Mouse (Mus musculus) intestine, postnatal 0 days (tissue): Measurements from ENCODE around the gene Cnot3. TPM values are rescaled to one million over a fixed set of nuclear protein-coding genes. Genes with fewer than 3 reads are reported as not detected.
"Not testable (repeated sequence)": the region's sequence is repeated elsewhere in the genome, so short reads cannot be mapped to it uniquely, and the experiment has no call there.

Experiments used
- ATAC-seq: fragments of 200-750 bp; cut with Nextera tagmentation; 2 replicates; pipeline ENCODE4 v1.8.0; 2017; ENCODE audit warnings: mild to moderate bottlenecking, moderate TSS enrichment, moderate library complexity
- H3K27ac ChIP-seq: fragments of 300-500 bp; sonication (generic); 2 replicates; pipeline ENCODE4 v1.5.1; 2014; ENCODE audit warnings: mild to moderate bottlenecking, low read depth, low read length, moderate library complexity
- H3K27me3 ChIP-seq: fragments of 300-500 bp; sonication (generic); replicated peaks from 2 replicates; pipeline ENCODE4 v1.6.1; 2014; ENCODE audit warnings: low read length, mixed read lengths; ENCODE audit not compliant: control insufficient read depth, insufficient read depth
- H3K36me3 ChIP-seq: fragments of 300-500 bp; sonication (generic); 2 replicates; pipeline ENCODE4 v1.6.1; 2014; ENCODE audit warnings: mild to moderate bottlenecking, moderate library complexity; ENCODE audit not compliant: control insufficient read depth, insufficient read depth
- H3K4me1 ChIP-seq: fragments of 300-500 bp; sonication (generic); replicated peaks from 2 replicates; pipeline ENCODE4 v1.6.1; 2014; ENCODE audit warnings: antibody characterized with exemption, low read length, mixed read lengths; ENCODE audit not compliant: control insufficient read depth, insufficient read depth
- H3K4me2 ChIP-seq: fragments of 300-500 bp; sonication (generic); replicated peaks from 2 replicates; pipeline ENCODE4 v1.6.1; 2014; ENCODE audit warnings: low read depth, mild to moderate bottlenecking, moderate library complexity
- H3K4me3 ChIP-seq: fragments of 300-500 bp; sonication (generic); 2 replicates; pipeline ENCODE4 v1.5.1; 2014; ENCODE audit warnings: low read depth, low read length
- H3K9ac ChIP-seq: fragments of 300-500 bp; sonication (generic); 2 replicates; pipeline ENCODE4 v1.6.1; 2014; ENCODE audit warnings: mild to moderate bottlenecking, low read depth, low read length
- H3K9me3 ChIP-seq: fragments of 300-500 bp; sonication (generic); 2 replicates; pipeline ENCODE4 v1.6.1; 2016; ENCODE audit warnings: mixed run types; ENCODE audit not compliant: control insufficient read depth
- CTCF ChIP-seq: sonication (generic); IDR thresholded peaks from 2 replicates; pipeline ENCODE4 v1.5.1; 2016; ENCODE audit warnings: low read depth, mild to moderate bottlenecking, control low read depth, antibody characterized with exemption, moderate library complexity
- WGBS: fragments of 180-500 bp; shearing (Covaris S2); extraction: QIAGEN DNeasy Blood & Tissue Kit; methylation state at CpG from one replicate; pipeline ENCODE4 v1.1.7; 2014; 5-methylcytosine and 5-hydroxymethylcytosine counted together
- microRNA-seq: library from miRNA; unstranded; fragments of <30 nt; microRNA quantifications from one replicate; pipeline ENCODE4, GENCODE M21; 2016
- polyA plus RNA-seq: library from polyadenylated mRNA; unstranded; fragments of >200 nt; fragmentation: Nextera tagmentation; extraction: Ambion mirVana; gene quantifications from 2 replicates; pipeline ENCODE4 v1.2.1, GENCODE M21; 2015

Cnot3 gene
- polyA plus RNA-seq, 1 experiment from 2014 or later = 19.9 TPM

DNA sequence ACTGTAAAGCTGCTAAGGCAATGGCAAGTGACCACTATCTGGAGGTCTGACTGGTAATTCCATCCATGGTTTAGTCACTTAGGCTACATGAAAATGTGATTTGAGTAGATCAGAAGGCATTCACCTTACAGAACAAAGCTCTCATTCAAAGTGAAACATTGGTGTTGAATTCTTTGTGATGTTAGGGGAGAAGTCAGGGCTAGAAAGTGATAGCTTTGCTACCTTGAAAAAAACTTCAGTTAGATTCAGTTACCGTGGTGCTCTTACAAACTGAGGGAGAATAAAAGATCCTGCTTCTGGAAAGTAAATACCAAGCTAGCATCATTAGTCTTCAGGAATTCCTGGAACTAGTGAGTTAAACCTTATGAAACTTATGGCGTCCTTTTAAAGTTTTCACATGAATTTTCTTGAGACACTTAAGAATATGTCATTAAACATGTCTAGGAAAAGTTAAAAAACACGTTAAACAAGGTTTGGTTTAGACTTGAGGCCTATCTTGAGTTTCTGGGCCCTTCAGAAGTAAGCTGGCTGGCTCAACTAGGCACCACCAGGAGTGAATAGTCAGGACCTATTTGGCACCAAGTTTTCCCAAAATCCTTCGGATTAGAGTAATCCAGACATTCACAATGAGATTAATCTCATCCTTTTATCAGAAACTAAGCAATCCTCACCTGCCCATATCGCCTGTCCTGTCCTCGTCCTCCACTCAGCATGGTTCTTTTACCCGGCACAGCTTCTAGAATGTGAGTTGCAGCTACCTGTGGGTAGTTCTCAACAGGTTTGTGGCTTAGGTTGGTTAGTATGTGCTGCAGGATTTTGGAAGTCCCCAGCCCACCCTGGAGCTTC, 62.7 kb downstream of the Cnot3 start:
- Histone ChIP-seq H3K27ac (no peak overlapping the region), H3K27me3 (no peaks in the 10 kb centered on the region), H3K4me2 (no peak overlapping the region), H3K9ac (no peak overlapping the region), H3K9me3 (no peaks in the 10 kb centered on the region), H3K4me3 (no peak overlapping the region), H3K36me3 (peaks cover 8% of the 10 kb centered on the region), H3K4me1 (peaks cover 5% of the 10 kb centered on the region; the same call in 1 of the 2 replicates)
- 39% methylated on average over 7 of the region's 7 CpGs for WGBS
- no peak for TF ChIP-seq CTCF
- no peak for ATAC-seq

DNA sequence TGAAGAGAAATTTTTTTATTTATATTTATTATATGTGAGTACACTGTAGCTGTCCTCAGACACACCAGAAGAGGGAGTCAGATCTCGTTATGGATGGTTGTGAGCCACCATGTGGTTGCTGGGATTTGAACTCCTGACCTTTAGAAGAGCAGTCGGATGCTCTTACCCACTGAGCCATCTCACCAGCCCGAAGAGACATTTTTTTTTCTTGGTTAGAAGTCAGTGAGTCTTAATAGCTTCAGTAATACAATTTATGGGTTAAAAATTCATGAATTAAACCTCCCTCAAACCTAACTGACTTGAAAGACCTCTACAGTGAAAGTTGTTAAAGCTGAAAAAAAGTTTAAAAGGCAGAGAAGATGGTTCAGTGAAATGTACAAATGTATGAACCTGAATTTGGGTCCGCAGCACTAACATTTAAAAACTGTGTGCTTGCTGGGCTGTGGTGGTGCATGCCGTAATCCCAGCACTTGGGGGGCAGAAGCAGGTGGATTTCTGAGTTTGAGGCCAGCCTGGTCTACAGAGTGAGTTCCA, 63.4 kb downstream of the Cnot3 start:
- not testable (repeated sequence) for H3K4me1 ChIP-seq, H3K9me3 ChIP-seq, H3K27ac ChIP-seq, H3K4me2 ChIP-seq, H3K27me3 ChIP-seq, ATAC-seq, H3K4me3 ChIP-seq, H3K36me3 ChIP-seq, H3K9ac ChIP-seq
- 34% methylated on average over 5 of the region's 5 CpGs for WGBS
- 0 out of 2 replicates have a peak, but pooled peaks have one; percentile 12 for TF ChIP-seq CTCF

GRCm38 (mm10) chr7:3709000-3709399, 63.9 kb downstream of the Cnot3 start:
- no peak overlapping the region for H3K4me2 ChIP-seq
- H3K36me3 ChIP-seq = peaks cover 8% of the 10 kb centered on the region
- ATAC-seq = no peak
- H3K4me1 ChIP-seq = peaks cover 5% of the 10 kb centered on the region; the same call in 1 of the 2 replicates
- no peak for TF ChIP-seq CTCF
- H3K4me3 ChIP-seq = no peak overlapping the region
- H3K9ac ChIP-seq = no peak overlapping the region
- WGBS = 67% methylated on average over 1 of the region's 1 CpGs
- no peaks in the 10 kb centered on the region for H3K27me3 ChIP-seq
- H3K9me3 ChIP-seq = no peaks in the 10 kb centered on the region
- no peak overlapping the region for H3K27ac ChIP-seq

Small RNAs within 50 kb of the gene (microRNA-seq; reads per million reads assigned to microRNA genes)
- 4.9 reads per million, percentile 12 among the genes with 10 or more reads in this experiment for gene Mir3572

Other genes with a start within 250 kb of the Cnot3 start
- gene Cacng6, start 221.1 kb upstream of the Cnot3 start, polyA plus RNA-seq = 0.22 and 0.33 TPM in 2 replicates
- gene Tarm1, start 142.6 kb upstream of the Cnot3 start, polyA plus RNA-seq = not detected in 2 replicates
- 0.08 and 0.13 TPM in 2 replicates for gene Oscar, start 29.1 kb upstream of the Cnot3 start, polyA plus RNA-seq
- 703 and 717 TPM in 2 replicates for gene Ndufa3, start 27.9 kb upstream of the Cnot3 start, polyA plus RNA-seq
- gene Tfpt, start 15.3 kb upstream of the Cnot3 start, polyA plus RNA-seq = 12.2 and 12.8 TPM in 2 replicates
- gene Prpf31, start 15.3 kb upstream of the Cnot3 start, polyA plus RNA-seq = 27.8 and 29.8 TPM in 2 replicates
- gene Leng1, start 20.6 kb downstream of the Cnot3 start, polyA plus RNA-seq = 10.1 and 11.2 TPM in 2 replicates
- 100 TPM in 2 replicates for gene Tmc4, start 32.3 kb downstream of the Cnot3 start, polyA plus RNA-seq
- gene Tsen34, start 47.6 kb downstream of the Cnot3 start, polyA plus RNA-seq = 123 and 129 TPM in 2 replicates
- 28.4 and 29.6 TPM in 2 replicates for gene Mboat7, start 48.3 kb downstream of the Cnot3 start, polyA plus RNA-seq
- 791 and 834 TPM in 2 replicates for gene Rps9, start 58.7 kb downstream of the Cnot3 start, polyA plus RNA-seq
- 0.69 and 0.77 TPM in 2 replicates for gene Pirb, start 75.1 kb downstream of the Cnot3 start, polyA plus RNA-seq
- gene Gm15448, start 180.4 kb downstream of the Cnot3 start, polyA plus RNA-seq = not detected in 2 replicates
- gene Pira2, start 199.8 kb downstream of the Cnot3 start, polyA plus RNA-seq = 0.17 and 0.20 TPM in 2 replicates